ENCODE assay signal across 8 mouse cellular contexts in the genomic region with DNA sequence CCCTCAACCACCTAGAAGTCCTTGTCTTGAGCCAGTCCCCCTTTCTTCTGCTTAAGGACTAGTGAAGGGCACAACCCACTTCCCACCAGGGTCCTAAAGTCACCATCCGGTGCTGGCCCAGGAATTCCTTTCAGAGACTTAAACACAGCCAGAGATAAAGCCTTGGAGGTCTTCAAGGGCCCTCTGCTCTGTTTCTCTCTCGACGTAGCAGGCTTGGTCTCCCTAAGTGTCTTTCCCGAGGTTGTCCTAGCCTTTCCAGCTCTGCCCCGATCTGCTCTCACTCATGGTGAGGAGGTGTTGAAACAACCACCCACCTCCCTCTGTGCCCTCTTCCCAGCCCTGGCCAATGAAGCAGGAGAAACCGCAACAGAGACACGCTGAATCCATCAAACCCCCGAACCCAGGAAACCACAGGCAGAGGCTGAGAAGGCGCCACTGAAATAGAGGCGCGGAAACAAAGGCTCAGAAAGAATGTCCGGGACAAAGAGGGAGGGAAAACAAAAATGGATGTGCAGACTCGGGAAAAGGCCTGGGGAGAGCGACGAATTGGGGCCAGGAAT. TPM values are rescaled to one million over a fixed set of nuclear protein-coding genes. Genes with fewer than 3 reads are reported as not detected.
DNase-seq lines count a peak whose midpoint lies in the region; ATAC-seq and TF ChIP-seq lines count a peak whose summit lies in the region.

No protein-coding gene starts in this region.

- no peaks in the 10 kb centered on the region for H3K9me3 ChIP-seq in forebrain, embryonic 14.5 days (replicated peaks; ENCODE audit: control insufficient read depth, low read length)
- 0 out of 2 replicates have a peak, but pooled peaks cover 3% of the 10 kb centered on the region for H3K9me3 ChIP-seq in limb, embryonic 10.5 days (replicated peaks)
- H3K9me3 ChIP-seq in neural tube, embryonic 13.5 days = no peaks in the 10 kb centered on the region

- no peak for DNase-seq in spleen, adult 2 months (ENCODE audit: low read depth in 1 of 2, low spot score in 2 of 2)
- DNase-seq in spleen, postnatal 4 days (ENCODE audit: low spot score in 2 of 2) = no peak
- peak; percentile 56 for DNase-seq in forebrain, embryonic 14.5 days (ENCODE audit: low spot score)
- peak; percentile 67 for DNase-seq in limb, embryonic 10.5 days (ENCODE audit: low spot score)
- no peak for DNase-seq in left cerebral cortex, adult 9 months (ENCODE audit: low spot score in 2 of 2)
- no peak for DNase-seq in left cerebral cortex, adult 11 months (ENCODE audit: low spot score)

- ATAC-seq in forebrain, embryonic 14.5 days = peak; percentile 22
- peak; percentile 37 for ATAC-seq in neural tube, embryonic 13.5 days (ENCODE audit: low read depth)
- no peak for ATAC-seq in CD4-positive, CD25-positive, alpha-beta regulatory T cell, adult 4 months

- peak overlapping the region; percentile 65 for H3K27ac ChIP-seq in spleen, adult 2 months (ENCODE audit: insufficient read depth, low read length)
- peak overlapping the region; percentile 97 for H3K27ac ChIP-seq in forebrain, embryonic 14.5 days (ENCODE audit: low read depth, low read length)
- H3K27ac ChIP-seq in limb, embryonic 10.5 days = peak overlapping the region; percentile 99
- H3K27ac ChIP-seq in neural tube, embryonic 13.5 days (replicated peaks) = peak overlapping the region; percentile 98

- no peak for TF ChIP-seq CTCF in spleen, adult 2 months (IDR thresholded peaks at IDR 0.05; ENCODE audit: extremely low read depth, insufficient read depth, insufficient read length, insufficient replicate concordance)

- 2% methylated on average over 15 of the region's 15 CpGs for WGBS in spleen, adult 2 months
- under 1% methylated on average over 15 of the region's 15 CpGs for WGBS in forebrain, embryonic 14.5 days
- 1% methylated on average over 15 of the region's 15 CpGs for WGBS in limb, embryonic 10.5 days
- WGBS in neural tube, embryonic 13.5 days = 1% methylated on average over 15 of the region's 15 CpGs

- H3K4me2 ChIP-seq in forebrain, embryonic 14.5 days (ENCODE audit: low read length) = peak overlapping the region; percentile 76
- peak overlapping the region; percentile 68 for H3K4me2 ChIP-seq in neural tube, embryonic 13.5 days

- peak overlapping the region; percentile 77 for H3K9ac ChIP-seq in forebrain, embryonic 14.5 days (ENCODE audit: low read length)
- peak overlapping the region; percentile 78 for H3K9ac ChIP-seq in neural tube, embryonic 13.5 days

- H3K4me1 ChIP-seq in spleen, adult 2 months (ENCODE audit: control insufficient read depth, insufficient read depth, insufficient read length) = peaks cover 5% of the 10 kb centered on the region
- H3K4me1 ChIP-seq in forebrain, embryonic 14.5 days (ENCODE audit: control insufficient read depth, insufficient read depth, low read length) = peaks cover 27% of the 10 kb centered on the region
- peaks cover 61% of the 10 kb centered on the region for H3K4me1 ChIP-seq in limb, embryonic 10.5 days
- peaks cover 52% of the 10 kb centered on the region for H3K4me1 ChIP-seq in neural tube, embryonic 13.5 days (replicated peaks)

- peaks cover 8% of the 10 kb centered on the region; the same call in 1 of the 2 replicates for H3K27me3 ChIP-seq in spleen, adult 2 months (ENCODE audit: control insufficient read depth, insufficient read depth, low read length)
- no peaks in the 10 kb centered on the region for H3K27me3 ChIP-seq in forebrain, embryonic 14.5 days (replicated peaks; ENCODE audit: control insufficient read depth, insufficient read depth, low read length)
- H3K27me3 ChIP-seq in limb, embryonic 10.5 days (ENCODE audit: low read depth, poor library complexity, severe bottlenecking) = no peaks in the 10 kb centered on the region
- H3K27me3 ChIP-seq in neural tube, embryonic 13.5 days = no peaks in the 10 kb centered on the region

- no peaks in the 10 kb centered on the region for H3K36me3 ChIP-seq in spleen, adult 2 months (ENCODE audit: control insufficient read depth, insufficient read depth, low read length)
- H3K36me3 ChIP-seq in forebrain, embryonic 14.5 days (ENCODE audit: control insufficient read depth, insufficient read depth, low read length) = no peaks in the 10 kb centered on the region
- no peaks in the 10 kb centered on the region for H3K36me3 ChIP-seq in limb, embryonic 10.5 days
- H3K36me3 ChIP-seq in neural tube, embryonic 13.5 days = no peaks in the 10 kb centered on the region

- peak overlapping the region; percentile 10; the same call in 1 of the 2 replicates for H3K4me3 ChIP-seq in spleen, adult 2 months (ENCODE audit: extremely low read depth, insufficient read depth, insufficient read length)
- H3K4me3 ChIP-seq in forebrain, embryonic 14.5 days (ENCODE audit: low read depth, low read length) = peak overlapping the region; percentile 40
- H3K4me3 ChIP-seq in limb, embryonic 10.5 days = peak overlapping the region; percentile 56
- peak overlapping the region; percentile 38 for H3K4me3 ChIP-seq in neural tube, embryonic 13.5 days

- no peak for TF ChIP-seq POLR2A in spleen, adult 2 months (IDR thresholded peaks at IDR 0.05; ENCODE audit: low read depth, low read length)

RNA-seq across cellular contexts. Expression of a gene that starts 8.8 kb away (rescaled TPM):
- polyA plus RNA-seq in spleen, adult 2 months (2012; rRNA removed) = 138 and 195 TPM in 2 replicates
- polyA plus RNA-seq in forebrain, embryonic 14.5 days (2014; fragmentation: Nextera tagmentation; extraction: Ambion mirVana) = 117 and 118 TPM in 2 replicates
- polyA plus RNA-seq in limb, embryonic 10.5 days (2016; fragmentation: Nextera tagmentation; extraction: Ambion mirVana) = 375 and 475 TPM in 2 replicates
- 235 and 273 TPM in 2 replicates for polyA plus RNA-seq in neural tube, embryonic 13.5 days (2015; fragmentation: Nextera tagmentation; extraction: Ambion mirVana)
- polyA plus RNA-seq in CD4-positive, CD25-positive, alpha-beta regulatory T cell, adult 4 months (2017; shearing (Covaris generic)) = 100 to 1,000 TPM; 388 to 433 TPM

RNA-seq across cellular contexts. Expression of a gene that starts 37.7 kb away (rescaled TPM):
- 32.1 and 33.5 TPM in 2 replicates for polyA plus RNA-seq in spleen, adult 2 months (2012; rRNA removed)
- polyA plus RNA-seq in forebrain, embryonic 14.5 days (2014; fragmentation: Nextera tagmentation; extraction: Ambion mirVana) = 4.5 and 5.5 TPM in 2 replicates
- 6.4 and 7.3 TPM in 2 replicates for polyA plus RNA-seq in limb, embryonic 10.5 days (2016; fragmentation: Nextera tagmentation; extraction: Ambion mirVana)
- polyA plus RNA-seq in neural tube, embryonic 13.5 days (2015; fragmentation: Nextera tagmentation; extraction: Ambion mirVana) = 2.5 and 3.3 TPM in 2 replicates
- polyA plus RNA-seq in CD4-positive, CD25-positive, alpha-beta regulatory T cell, adult 4 months (2017; shearing (Covaris generic)) = 10 to 100 TPM; 14.5 to 29.6 TPM

Comparison
In these comparisons a context has a peak if more than half of its experiments do, and no peak if none do; other contexts are left out.
1. DNase-seq: peak in forebrain, embryonic 14.5 days (single experiment) and limb, embryonic 10.5 days (single experiment); none in spleen, adult 2 months (0 of 2), spleen, postnatal 4 days (0 of 2), left cerebral cortex, adult 9 months (0 of 2) and left cerebral cortex, adult 11 months (single experiment).
2. Peak in every context shown above with its lines, with median percentiles within 50 percentile points of each other: H3K27ac ChIP-seq and H3K4me3 ChIP-seq.